Mouse (Mus musculus) c-Kit-positive CD71-positive TER-119-negative erythroid progenitor cells, embryonic 14.5 days (primary cell): ENCODE results near the gene Rnf208.
A peak's percentile ranks its signal among the peaks of the same experiment; 100 is the strongest.

Experiments used
- DNase-seq: peaks from one replicate; pipeline ENCODE4 v3.0.0-alpha.2; 2013; ENCODE audit warnings: low read depth

Gene Rnf208

GRCm38 (mm10) chr2:25224766-25225752, 17.0 kb upstream of the Rnf208 start:
- DNase-seq = peak; percentile 99

GRCm38 (mm10) chr2:25225811-25226379, 16.2 kb upstream of the Rnf208 start:
- no peak for DNase-seq

GRCm38 (mm10) chr2:25226864-25227263, 15.2 kb upstream of the Rnf208 start:
- no peak for DNase-seq

GRCm38 (mm10) chr2:25227406-25227805, 14.6 kb upstream of the Rnf208 start:
- no peak for DNase-seq

GRCm38 (mm10) chr2:25228431-25228889, 13.6 kb upstream of the Rnf208 start:
- DNase-seq = peak; percentile 86

- no peak for DNase-seq
Observed at GRCm38 (mm10) chr2:25228995-25229530, 13.0 kb upstream of the Rnf208 start.

- DNase-seq = no peak
Observed at GRCm38 (mm10) chr2:25229582-25229981, 12.5 kb upstream of the Rnf208 start.

- no peak for DNase-seq
Observed at GRCm38 (mm10) chr2:25230581-25230980, 11.5 kb upstream of the Rnf208 start.

GRCm38 (mm10) chr2:25231038-25231437, 11.0 kb upstream of the Rnf208 start:
- no peak for DNase-seq

GRCm38 (mm10) chr2:25233421-25233820, 8.6 kb upstream of the Rnf208 start:
- DNase-seq = no peak

- no peak for DNase-seq
Observed at GRCm38 (mm10) chr2:25234050-25234449, 8.0 kb upstream of the Rnf208 start, which contains the start of gene Slc34a3. Gene Slc34a3, minus strand, starts transcription at chr2:25234364.

GRCm38 (mm10) chr2:25234551-25235220, 7.4 kb upstream of the Rnf208 start:
- DNase-seq = no peak

- no peak for DNase-seq
Observed at GRCm38 (mm10) chr2:25236614-25237013, 5.4 kb upstream of the Rnf208 start, which contains the start of gene Rnf224. Gene Rnf224, minus strand, starts transcription at chr2:25236787.

- no peak for DNase-seq
Observed at GRCm38 (mm10) chr2:25237522-25237921, 4.5 kb upstream of the Rnf208 start.

GRCm38 (mm10) chr2:25238106-25238505, 3.9 kb upstream of the Rnf208 start:
- DNase-seq = no peak

- DNase-seq = no peak
Observed at GRCm38 (mm10) chr2:25239766-25240165, 2.3 kb upstream of the Rnf208 start.

GRCm38 (mm10) chr2:25240310-25240709, 1.7 kb upstream of the Rnf208 start:
- no peak for DNase-seq

- no peak for DNase-seq
Observed at GRCm38 (mm10) chr2:25240723-25241437, 1.2 kb upstream of the Rnf208 start.

GRCm38 (mm10) chr2:25241438-25241775, 648 bp upstream of the Rnf208 start:
- no peak for DNase-seq

GRCm38 (mm10) chr2:25243342-25243741, 1.3 kb downstream of the Rnf208 start:
- no peak for DNase-seq

GRCm38 (mm10) chr2:25244144-25244543, 2.1 kb downstream of the Rnf208 start:
- no peak for DNase-seq
